Mouse (Mus musculus) myocyte (in vitro differentiated cells): Measurements from ENCODE around the gene Sh3bp4.
A peak's percentile ranks its signal among the peaks of the same experiment; 100 is the strongest.

Experiments used
- MAX ChIP-seq: IDR thresholded peaks from one replicate; pipeline ENCODE4 v1.6.1; 2011; ENCODE audit warnings: low read depth, mild to moderate bottlenecking, control low read depth
- POLR2A ChIP-seq: IDR thresholded peaks from one replicate; pipeline ENCODE4 v1.6.1; 2011; ENCODE audit warnings: low read depth, mild to moderate bottlenecking, control low read depth, moderate library complexity; ENCODE audit not compliant: insufficient read length
- POLR2AphosphoS2 ChIP-seq: IDR thresholded peaks from one replicate; pipeline ENCODE4 v1.6.1; 2011; ENCODE audit warnings: low read depth, control low read depth; ENCODE audit not compliant: insufficient read length
- USF1 ChIP-seq: IDR thresholded peaks from one replicate; pipeline ENCODE4 v1.6.1; 2011; ENCODE audit warnings: low read depth, mild to moderate bottlenecking, control low read depth, moderate library complexity

DNA sequence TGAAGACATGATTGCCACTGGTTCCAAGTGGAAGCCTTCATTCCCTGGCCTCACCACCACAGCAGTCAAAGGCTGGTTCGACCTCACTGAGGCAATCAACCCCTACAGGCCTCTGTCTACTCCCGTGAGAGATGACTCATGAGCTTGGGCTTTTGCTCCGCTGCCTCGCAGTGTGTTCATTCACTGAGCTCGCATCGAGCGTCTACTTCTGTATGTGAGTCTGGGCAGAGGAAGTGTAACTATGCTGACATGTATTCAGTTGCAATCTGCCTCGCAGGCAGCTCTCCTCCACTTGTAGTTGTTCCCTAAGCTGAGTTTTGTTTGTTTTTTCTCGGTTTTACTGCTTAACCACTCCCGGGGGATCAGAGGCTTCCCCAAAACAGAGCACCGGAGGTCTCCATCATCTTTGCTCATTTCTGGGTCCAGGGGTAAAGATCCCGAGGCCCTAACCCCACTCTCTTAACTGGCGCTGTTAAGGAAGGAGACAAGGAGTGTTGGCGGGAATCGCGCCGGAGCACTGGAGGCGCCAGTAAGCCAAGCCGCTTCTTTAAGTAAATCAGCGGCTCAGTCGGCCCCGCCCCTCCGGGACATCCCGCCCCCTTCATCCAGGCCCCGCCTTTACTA is 624 bp upstream of the Sh3bp4 start:
- TF ChIP-seq POLR2A, result peak; percentile 73
- TF ChIP-seq USF1, result no peak
- TF ChIP-seq MAX, result no peak
- peak; percentile 86 for TF ChIP-seq POLR2AphosphoS2
